Mouse (Mus musculus): Measurements from ENCODE around the gene Hoxc4. TPM values are rescaled to one million over a fixed set of nuclear protein-coding genes. Genes with fewer than 3 reads are reported as not detected.

The Hoxc4 gene
- polyA plus RNA-seq, 1 experiment = 0.99 TPM

- Histone ChIP-seq H3K4me1 (ENCODE audit: control insufficient read depth, insufficient read depth, low read length) (no peaks in the 10 kb centered on the region), H3K4me3 (ENCODE audit: low read depth, low read length) (no peak overlapping the region), H3K27ac (ENCODE audit: insufficient read depth, low read length) (no peak overlapping the region)
Observed at GRCm38 (mm10) chr15:103005308-103005707, 13.4 kb upstream of the Hoxc4 start.

GRCm38 (mm10) chr15:103005797-103006196 lies 12.9 kb upstream of the Hoxc4 start:
- no peak for TF ChIP-seq CTCF (IDR thresholded peaks at IDR 0.05; ENCODE audit: low read depth, low read length)
- H3K9me3 ChIP-seq (replicated peaks; ENCODE audit: control insufficient read depth, insufficient read depth, low read length, poor library complexity, severe bottlenecking) = no peaks in the 10 kb centered on the region
- H3K4me3 ChIP-seq (ENCODE audit: low read depth, low read length) = no peak overlapping the region
- peaks cover 5% of the 10 kb centered on the region for H3K4me1 ChIP-seq (ENCODE audit: control insufficient read depth, insufficient read depth, low read length)
- no peak overlapping the region for H3K27ac ChIP-seq (ENCODE audit: insufficient read depth, low read length)
- H3K36me3 ChIP-seq (ENCODE audit: control insufficient read depth, insufficient read depth, low read length, poor library complexity, severe bottlenecking) = no peaks in the 10 kb centered on the region
- H3K27me3 ChIP-seq (ENCODE audit: control insufficient read depth, insufficient read depth, low read length, poor library complexity, severe bottlenecking) = peaks cover 55% of the 10 kb centered on the region
- no peak overlapping the region for H3K9ac ChIP-seq (ENCODE audit: low read depth, poor library complexity, severe bottlenecking)

More at GRCm38 (mm10) chr15:103005308-103005707, 13.4 kb upstream of the Hoxc4 start:
- no peaks in the 10 kb centered on the region for H3K9me3 ChIP-seq (replicated peaks; ENCODE audit: control insufficient read depth, insufficient read depth, low read length, poor library complexity, severe bottlenecking)
- no peaks in the 10 kb centered on the region for H3K36me3 ChIP-seq (ENCODE audit: control insufficient read depth, insufficient read depth, low read length, poor library complexity, severe bottlenecking)
- peaks cover 52% of the 10 kb centered on the region for H3K27me3 ChIP-seq (ENCODE audit: control insufficient read depth, insufficient read depth, low read length, poor library complexity, severe bottlenecking)
- H3K9ac ChIP-seq (ENCODE audit: low read depth, poor library complexity, severe bottlenecking) = no peak overlapping the region
- TF ChIP-seq EP300 (IDR thresholded peaks at IDR 0.05; ENCODE audit: insufficient read depth, low read depth, low read length) = no peak
- no peak for TF ChIP-seq CTCF (IDR thresholded peaks at IDR 0.05; ENCODE audit: low read depth, low read length)
- TF ChIP-seq POLR2A (IDR thresholded peaks at IDR 0.05; ENCODE audit: insufficient read depth, low read length) = no peak

GRCm38 (mm10) chr15:103006326-103006725 lies 12.4 kb upstream of the Hoxc4 start:
- no peak overlapping the region for H3K4me3 ChIP-seq (ENCODE audit: low read depth, low read length)
- H3K36me3 ChIP-seq (ENCODE audit: control insufficient read depth, insufficient read depth, low read length, poor library complexity, severe bottlenecking) = no peaks in the 10 kb centered on the region
- H3K27ac ChIP-seq (ENCODE audit: insufficient read depth, low read length) = no peak overlapping the region
- TF ChIP-seq POLR2A (IDR thresholded peaks at IDR 0.05; ENCODE audit: insufficient read depth, low read length) (no peak), EP300 (IDR thresholded peaks at IDR 0.05; ENCODE audit: insufficient read depth, low read depth, low read length) (no peak), CTCF (IDR thresholded peaks at IDR 0.05; ENCODE audit: low read depth, low read length) (no peak)
- H3K4me1 ChIP-seq (ENCODE audit: control insufficient read depth, insufficient read depth, low read length) = peaks cover 8% of the 10 kb centered on the region
- no peak overlapping the region for H3K9ac ChIP-seq (ENCODE audit: low read depth, poor library complexity, severe bottlenecking)
- peaks cover 57% of the 10 kb centered on the region for H3K27me3 ChIP-seq (ENCODE audit: control insufficient read depth, insufficient read depth, low read length, poor library complexity, severe bottlenecking)
- H3K9me3 ChIP-seq (replicated peaks; ENCODE audit: control insufficient read depth, insufficient read depth, low read length, poor library complexity, severe bottlenecking) = no peaks in the 10 kb centered on the region

GRCm38 (mm10) chr15:103009265-103010111 lies 9.2 kb upstream of the Hoxc4 start:
- H3K27me3 ChIP-seq (ENCODE audit: control insufficient read depth, insufficient read depth, low read length, poor library complexity, severe bottlenecking) = peaks cover 60% of the 10 kb centered on the region
- no peak overlapping the region for H3K9ac ChIP-seq (ENCODE audit: low read depth, poor library complexity, severe bottlenecking)
- 0 out of 2 replicates have a peak overlapping the region, but pooled peaks have one; percentile 21 for H3K4me3 ChIP-seq (ENCODE audit: low read depth, low read length)
- no peaks in the 10 kb centered on the region for H3K9me3 ChIP-seq (replicated peaks; ENCODE audit: control insufficient read depth, insufficient read depth, low read length, poor library complexity, severe bottlenecking)
- H3K36me3 ChIP-seq (ENCODE audit: control insufficient read depth, insufficient read depth, low read length, poor library complexity, severe bottlenecking) = no peaks in the 10 kb centered on the region
- TF ChIP-seq EP300 (IDR thresholded peaks at IDR 0.05; ENCODE audit: insufficient read depth, low read depth, low read length) (no peak), POLR2A (IDR thresholded peaks at IDR 0.05; ENCODE audit: insufficient read depth, low read length) (no peak), CTCF (IDR thresholded peaks at IDR 0.05; ENCODE audit: low read depth, low read length) (no peak)
- peaks cover 8% of the 10 kb centered on the region for H3K4me1 ChIP-seq (ENCODE audit: control insufficient read depth, insufficient read depth, low read length)
- no peak overlapping the region for H3K27ac ChIP-seq (ENCODE audit: insufficient read depth, low read length)

- H3K36me3 ChIP-seq (ENCODE audit: control insufficient read depth, insufficient read depth, low read length, poor library complexity, severe bottlenecking) = no peaks in the 10 kb centered on the region
- H3K4me3 ChIP-seq (ENCODE audit: low read depth, low read length) = peak overlapping the region; percentile 6; the same call in 1 of the 2 replicates
- H3K9me3 ChIP-seq (replicated peaks; ENCODE audit: control insufficient read depth, insufficient read depth, low read length, poor library complexity, severe bottlenecking) = no peaks in the 10 kb centered on the region
- peaks cover 8% of the 10 kb centered on the region for H3K4me1 ChIP-seq (ENCODE audit: control insufficient read depth, insufficient read depth, low read length)
- peaks cover 61% of the 10 kb centered on the region for H3K27me3 ChIP-seq (ENCODE audit: control insufficient read depth, insufficient read depth, low read length, poor library complexity, severe bottlenecking)
- H3K9ac ChIP-seq (ENCODE audit: low read depth, poor library complexity, severe bottlenecking) = no peak overlapping the region
- no peak overlapping the region for H3K27ac ChIP-seq (ENCODE audit: insufficient read depth, low read length)
- TF ChIP-seq POLR2A (IDR thresholded peaks at IDR 0.05; ENCODE audit: insufficient read depth, low read length) (no peak), CTCF (IDR thresholded peaks at IDR 0.05; ENCODE audit: low read depth, low read length) (no peak), EP300 (IDR thresholded peaks at IDR 0.05; ENCODE audit: insufficient read depth, low read depth, low read length) (no peak)
Observed at GRCm38 (mm10) chr15:103010112-103010846, 8.5 kb upstream of the Hoxc4 start.
